Mouse (Mus musculus): ENCODE measurements around the gene Gm21915. TPM values are rescaled to one million over a fixed set of nuclear protein-coding genes. Genes with fewer than 3 reads are reported as not detected.

Gm21915 gene
- polyA plus RNA-seq, 1 experiment from 2014 or later: not detected

DNA sequence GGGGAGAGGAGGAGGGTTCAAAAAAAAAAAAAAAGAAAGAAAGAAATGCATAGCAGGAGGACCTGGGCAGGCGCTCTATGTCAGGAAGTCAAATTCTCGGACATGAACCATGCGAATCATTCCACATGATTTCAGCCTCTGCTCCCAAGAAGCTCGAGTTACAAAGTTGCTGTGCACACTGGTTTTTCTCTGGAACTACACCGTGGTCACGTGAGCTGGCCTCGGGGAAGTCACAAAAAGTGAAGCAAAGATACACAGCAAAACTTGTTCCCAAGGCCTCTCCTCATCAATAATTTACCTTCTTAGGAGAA is 47.4 kb downstream of the Gm21915 start:
- Histone ChIP-seq H3K4me2 (ENCODE audit: low read length) (no peak overlapping the region), H3K9me3 (replicated peaks; ENCODE audit: control insufficient read depth, low read length, poor library complexity, severe bottlenecking) (no peaks in the 10 kb centered on the region), H3K4me3 (ENCODE audit: low read depth, low read length) (no peak overlapping the region), H3K4me1 (ENCODE audit: control insufficient read depth, insufficient read depth, low read length) (0 out of 2 replicates have a peak, but pooled peaks cover 2% of the 10 kb centered on the region), H3K36me3 (ENCODE audit: control insufficient read depth, insufficient read depth, low read length) (no peaks in the 10 kb centered on the region), H3K27ac (ENCODE audit: low read length) (no peak overlapping the region), H3K9ac (ENCODE audit: low read depth, low read length) (no peak overlapping the region), H3K27me3 (ENCODE audit: control insufficient read depth, insufficient read depth, low read depth, low read length) (no peaks in the 10 kb centered on the region)
- ATAC-seq: no peak
- WGBS: 40% methylated on average over 7 of the region's 7 CpGs

Other genes with a start within 250 kb of the Gm21915 start
- 16.7 and 20.3 TPM in 2 replicates for gene Gramd1b, start 139.2 kb upstream of the Gm21915 start, polyA plus RNA-seq (2015; fragmentation: Nextera tagmentation; extraction: Ambion mirVana)
- gene Clmp, start 15.3 kb downstream of the Gm21915 start, polyA plus RNA-seq (2015; fragmentation: Nextera tagmentation; extraction: Ambion mirVana): 50.3 and 50.9 TPM in 2 replicates
- gene Hspa8, start 130.4 kb downstream of the Gm21915 start, polyA plus RNA-seq (2015; fragmentation: Nextera tagmentation; extraction: Ambion mirVana): 3,317 and 3,489 TPM in 2 replicates
- gene Bsx, start 203.5 kb downstream of the Gm21915 start, polyA plus RNA-seq (2015; fragmentation: Nextera tagmentation; extraction: Ambion mirVana): 1.8 and 2.5 TPM in 2 replicates